Mouse (Mus musculus): ENCODE results near the gene Fyb2. TPM values are rescaled to one million over a fixed set of nuclear protein-coding genes. Genes with fewer than 3 reads are reported as not detected.

Fyb2 gene
- not detected for polyA plus RNA-seq (2017; shearing (Covaris generic))

GRCm38 (mm10) chr4:104913291-104914129 is at the start of gene Fyb2:
Gene Fyb2 (plus strand): TSS chr4:104913456.

GRCm38 (mm10) chr4:104876323-104876722 is 36.9 kb upstream of the Fyb2 start, which contains the start of gene C8a:
Gene C8a (minus strand): TSS chr4:104876398.

Other genes with a start within 250 kb of the Fyb2 start
- gene C8b, start 147.1 kb upstream of the Fyb2 start, polyA plus RNA-seq (2017; shearing (Covaris generic)) = not detected
- gene Gm17662, start 56.1 kb upstream of the Fyb2 start, polyA plus RNA-seq (2017; shearing (Covaris generic)) = not detected
- not detected for gene C8a, start 37.1 kb upstream of the Fyb2 start, polyA plus RNA-seq (2017; shearing (Covaris generic))
- 0.11 TPM for gene Prkaa2, start 196.4 kb downstream of the Fyb2 start, polyA plus RNA-seq (2017; shearing (Covaris generic))
- 0.15 TPM for gene Plpp3, start 243.9 kb downstream of the Fyb2 start, polyA plus RNA-seq (2017; shearing (Covaris generic))

Data from effector memory CD4-positive, alpha-beta T cell, adult 5 months (primary cell).